Mouse (Mus musculus) adrenal gland, postnatal 36 days (tissue): ENCODE results near the gene Tex9. TPM values are rescaled to one million over a fixed set of nuclear protein-coding genes. Genes with fewer than 3 reads are reported as not detected.
"Not testable (repeated sequence)": the region's sequence is repeated elsewhere in the genome, so short reads cannot be mapped to it uniquely, and the experiment has no call there.

Experiments used
- DNase-seq, 2 experiments: peaks; one replicate each; pipeline ENCODE4 v3.0.0; 2021; ENCODE audit warnings: mixed read lengths in 1 of 2
- total RNA-seq, 2 experiments: library from RNA; stranded (reverse); gene quantifications; 2 replicates each; pipeline ENCODE4 v1.2.3; 2021

Gene Tex9
- total RNA-seq, 2 experiments from 2014 or later, result 4.0 to 4.7 TPM

GRCm38 (mm10) chr9:72438749-72439148 lies 53.3 kb downstream of the Tex9 start:
- DNase-seq, result no peak

- DNase-seq, result peak; percentile 94 to 95
Observed at GRCm38 (mm10) chr9:72437822-72438701, 54.0 kb downstream of the Tex9 start, which contains the start of gene Mns1. TSS of gene Mns1 (plus strand) at chr9:72438011.

GRCm38 (mm10) chr9:72434876-72435275 lies 57.1 kb downstream of the Tex9 start:
- DNase-seq, result no peak

- DNase-seq, result peak; percentile 5 to 14
Observed at GRCm38 (mm10) chr9:72427861-72428260, 64.2 kb downstream of the Tex9 start.

GRCm38 (mm10) chr9:72425300-72425850 lies 66.6 kb downstream of the Tex9 start:
- DNase-seq, result no peak

GRCm38 (mm10) chr9:72422753-72423152 lies 69.3 kb downstream of the Tex9 start:
- DNase-seq, result no peak

GRCm38 (mm10) chr9:72422284-72422683 lies 69.7 kb downstream of the Tex9 start:
- no peak for DNase-seq

GRCm38 (mm10) chr9:72420490-72420889 lies 71.5 kb downstream of the Tex9 start:
- DNase-seq, result no peak

GRCm38 (mm10) chr9:72418443-72418842 lies 73.6 kb downstream of the Tex9 start:
- no peak for DNase-seq

GRCm38 (mm10) chr9:72411746-72412145 lies 80.3 kb downstream of the Tex9 start:
- DNase-seq, result no peak

GRCm38 (mm10) chr9:72409381-72410225 lies 82.4 kb downstream of the Tex9 start:
- no peak for DNase-seq

GRCm38 (mm10) chr9:72408131-72408586 lies 83.9 kb downstream of the Tex9 start:
- DNase-seq, result peak; percentile 82 to 85

- DNase-seq, result no peak
Observed at GRCm38 (mm10) chr9:72405882-72406638, 86.0 kb downstream of the Tex9 start.

- DNase-seq, result no peak
Observed at GRCm38 (mm10) chr9:72404934-72405333, 87.1 kb downstream of the Tex9 start.

- DNase-seq, result no peak
Observed at GRCm38 (mm10) chr9:72404446-72404845, 87.6 kb downstream of the Tex9 start.

GRCm38 (mm10) chr9:72403421-72403820 lies 88.6 kb downstream of the Tex9 start:
- DNase-seq, result no peak

- not testable (repeated sequence) for DNase-seq
Observed at GRCm38 (mm10) chr9:72401769-72402168, 90.2 kb downstream of the Tex9 start.
